Mouse (Mus musculus): ENCODE data around the gene Adcy6.
"Not testable (repeated sequence)": the region's sequence is repeated elsewhere in the genome, so short reads cannot be mapped to it uniquely, and the experiment has no call there.

Adcy6 gene

GRCm38 (mm10) chr15:98602191-98602881 lies 7.5 kb downstream of the Adcy6 start:
- peak in 1 of 2 experiments; percentile 69 for DNase-seq (ENCODE audit: low spot score in 2 of 2)

- no peak for DNase-seq (ENCODE audit: low spot score in 2 of 2)
Measured at GRCm38 (mm10) chr15:98601832-98602190, 8.1 kb downstream of the Adcy6 start.

- no peak for DNase-seq (ENCODE audit: low spot score in 2 of 2)
Measured at GRCm38 (mm10) chr15:98600036-98600709, 9.7 kb downstream of the Adcy6 start.

GRCm38 (mm10) chr15:98596609-98597008 lies 13.3 kb downstream of the Adcy6 start:
- DNase-seq (ENCODE audit: low spot score in 2 of 2): no peak

GRCm38 (mm10) chr15:98595049-98595448 lies 14.8 kb downstream of the Adcy6 start:
- no peak for DNase-seq (ENCODE audit: low spot score in 2 of 2)

GRCm38 (mm10) chr15:98594193-98594592 lies 15.7 kb downstream of the Adcy6 start:
- DNase-seq (ENCODE audit: low spot score in 2 of 2): peak in 1 of 2 experiments; percentile 56

GRCm38 (mm10) chr15:98591396-98591795 lies 18.5 kb downstream of the Adcy6 start:
- no peak for DNase-seq (ENCODE audit: low spot score in 2 of 2)

- DNase-seq (ENCODE audit: low spot score in 2 of 2): no peak
Measured at GRCm38 (mm10) chr15:98589640-98590336, 20.1 kb downstream of the Adcy6 start.

- no peak for DNase-seq (ENCODE audit: low spot score in 2 of 2)
Measured at GRCm38 (mm10) chr15:98587751-98588150, 22.1 kb downstream of the Adcy6 start.

- DNase-seq (ENCODE audit: low spot score in 2 of 2): not testable (repeated sequence)
Measured at GRCm38 (mm10) chr15:98586141-98586540, 23.7 kb downstream of the Adcy6 start.

- no peak for DNase-seq (ENCODE audit: low spot score in 2 of 2)
Measured at GRCm38 (mm10) chr15:98585421-98585820, 24.5 kb downstream of the Adcy6 start.

- no peak for DNase-seq (ENCODE audit: low spot score in 2 of 2)
Measured at GRCm38 (mm10) chr15:98582996-98583395, 26.9 kb downstream of the Adcy6 start.

- DNase-seq (ENCODE audit: low spot score in 2 of 2): no peak
Measured at GRCm38 (mm10) chr15:98582410-98582809, 27.5 kb downstream of the Adcy6 start.

- peak; percentile 70 to 81 for DNase-seq (ENCODE audit: low spot score in 2 of 2)
Measured at GRCm38 (mm10) chr15:98579795-98580464, 29.9 kb downstream of the Adcy6 start.

- no peak for DNase-seq (ENCODE audit: low spot score in 2 of 2)
Measured at GRCm38 (mm10) chr15:98579310-98579709, 30.6 kb downstream of the Adcy6 start.

- DNase-seq (ENCODE audit: low spot score in 2 of 2): no peak
Measured at GRCm38 (mm10) chr15:98573293-98573692, 36.6 kb downstream of the Adcy6 start.

GRCm38 (mm10) chr15:98570873-98571538 lies 38.9 kb downstream of the Adcy6 start, which contains the start of the genes Ccnt1 and 4930415O20Rik:
Gene Ccnt1, minus strand, starts transcription at chr15:98570923.
Gene 4930415O20Rik, plus strand, starts transcription at chr15:98571004.
- DNase-seq (ENCODE audit: low spot score in 2 of 2): no peak

GRCm38 (mm10) chr15:98569795-98570365 lies 40.0 kb downstream of the Adcy6 start:
- DNase-seq (ENCODE audit: low spot score in 2 of 2): no peak

GRCm38 (mm10) chr15:98569216-98569615 lies 40.7 kb downstream of the Adcy6 start:
- no peak for DNase-seq (ENCODE audit: low spot score in 2 of 2)

- no peak for DNase-seq (ENCODE audit: low spot score in 2 of 2)
Measured at GRCm38 (mm10) chr15:98568256-98569033, 41.4 kb downstream of the Adcy6 start.

All from spleen, postnatal 4 days (tissue).